Mouse (Mus musculus): ENCODE results near the gene Mndal. TPM values are rescaled to one million over a fixed set of nuclear protein-coding genes. Genes with fewer than 3 reads are reported as not detected.
"Not testable (repeated sequence)": the region's sequence is repeated elsewhere in the genome, so short reads cannot be mapped to it uniquely, and the experiment has no call there.

The Mndal gene
- polyA plus RNA-seq (2016; fragmentation: Nextera tagmentation; extraction: Ambion mirVana) = 0.77 and 4.1 TPM in 2 replicates

- H3K27ac ChIP-seq; H3K36me3 ChIP-seq; DNase-seq (ENCODE audit: low spot score); H3K4me1 ChIP-seq; H3K27me3 ChIP-seq (ENCODE audit: insufficient read depth, poor library complexity, severe bottlenecking); H3K4me3 ChIP-seq; H3K9me3 ChIP-seq: not testable (repeated sequence)
- 79% methylated on average over 3 of the region's 3 CpGs for WGBS
Observed at GRCm38 (mm10) chr1:173941924-173942779, at the start of gene Mndal, which contains the start of gene Ifi203. TSS of gene Mndal (minus strand) at chr1:173942491. TSS of gene Ifi203 (minus strand) at chr1:173942672.

GRCm38 (mm10) chr1:173982694-173983305 is 40.5 kb upstream of the Mndal start, which contains the start of gene Ifi202b:
TSS of gene Ifi202b (minus strand) at chr1:173982744.
- not testable (repeated sequence) for H3K4me3 ChIP-seq; H3K9me3 ChIP-seq; H3K27ac ChIP-seq; H3K27me3 ChIP-seq (ENCODE audit: insufficient read depth, poor library complexity, severe bottlenecking); DNase-seq (ENCODE audit: low spot score); H3K36me3 ChIP-seq; H3K4me1 ChIP-seq
- WGBS = 82% methylated on average over 6 of the region's 6 CpGs

DNA sequence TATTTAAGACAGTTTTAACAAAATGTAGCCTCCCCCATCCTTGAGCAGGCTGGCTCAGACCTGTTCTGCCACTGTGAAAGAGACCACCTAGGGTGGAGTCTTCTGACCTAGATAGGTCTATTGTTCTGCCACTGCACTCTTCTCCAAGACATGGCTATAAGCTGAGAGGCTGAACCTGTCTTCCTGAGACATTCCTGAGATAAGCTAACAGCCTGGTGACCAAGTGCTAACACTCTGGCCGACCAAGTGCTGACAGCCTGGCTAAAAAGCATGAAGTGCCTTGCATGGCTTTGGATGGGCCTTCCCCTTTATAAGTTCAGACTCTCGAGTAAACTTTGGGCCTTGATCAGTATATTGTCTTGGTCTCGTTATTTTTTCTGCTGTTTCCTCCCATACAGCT is 38.7 kb upstream of the Mndal start:
- 7% methylated on average over 3 of the region's 3 CpGs for WGBS
- DNase-seq (ENCODE audit: low spot score) = peak; percentile 78
- not testable (repeated sequence) for H3K4me3 ChIP-seq; H3K27me3 ChIP-seq (ENCODE audit: insufficient read depth, poor library complexity, severe bottlenecking); H3K9me3 ChIP-seq; H3K27ac ChIP-seq; H3K4me1 ChIP-seq; H3K36me3 ChIP-seq

DNA sequence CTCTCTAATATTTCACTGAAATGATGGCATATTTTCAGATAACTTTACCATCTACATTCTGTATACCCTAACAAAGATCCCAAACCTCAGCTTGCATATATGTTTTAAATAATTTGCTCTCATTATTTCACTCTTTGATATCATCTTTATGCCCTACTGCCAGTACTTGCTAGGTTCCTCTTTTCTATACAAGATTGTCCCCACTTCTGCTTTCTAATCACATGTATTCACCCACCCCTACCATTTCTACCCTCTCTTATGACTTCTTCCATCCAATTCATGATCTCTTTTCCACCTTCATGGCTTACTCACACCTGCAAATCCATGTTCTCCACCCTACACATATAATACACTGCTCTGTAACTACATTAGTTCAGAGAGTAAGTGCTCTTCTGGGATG is 35.3 kb upstream of the Mndal start:
- Histone ChIP-seq H3K27me3 (ENCODE audit: insufficient read depth, poor library complexity, severe bottlenecking) (no peaks in the 10 kb centered on the region), H3K36me3 (no peaks in the 10 kb centered on the region), H3K27ac (no peak overlapping the region), H3K4me3 (no peak overlapping the region), H3K9me3 (no peaks in the 10 kb centered on the region), H3K4me1 (no peaks in the 10 kb centered on the region)
- no peak for DNase-seq (ENCODE audit: low spot score)

DNA sequence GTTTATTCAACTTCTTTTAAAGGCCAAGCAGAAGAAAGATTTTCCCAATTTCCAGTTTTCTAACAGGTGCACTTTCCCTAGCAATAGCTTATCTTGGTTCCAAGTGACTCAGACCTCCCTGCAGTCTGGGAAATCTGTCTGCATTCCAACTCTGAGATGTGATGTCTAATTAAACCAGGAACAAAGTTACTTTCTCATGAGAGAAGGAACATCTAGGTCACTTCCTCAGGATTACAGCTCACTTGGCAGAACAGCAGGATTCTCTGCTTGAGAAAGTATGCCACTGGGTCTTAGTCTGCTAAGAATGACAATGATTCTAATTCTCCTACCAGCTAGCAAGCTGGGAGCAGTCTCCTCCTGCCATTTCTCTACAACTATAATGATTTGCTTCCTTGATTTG is 30.8 kb upstream of the Mndal start:
- Histone ChIP-seq H3K4me3 (no peak overlapping the region), H3K27me3 (ENCODE audit: insufficient read depth, poor library complexity, severe bottlenecking) (no peaks in the 10 kb centered on the region), H3K36me3 (no peaks in the 10 kb centered on the region), H3K9me3 (no peaks in the 10 kb centered on the region), H3K27ac (no peak overlapping the region), H3K4me1 (no peaks in the 10 kb centered on the region)
- DNase-seq (ENCODE audit: low spot score) = no peak

DNA sequence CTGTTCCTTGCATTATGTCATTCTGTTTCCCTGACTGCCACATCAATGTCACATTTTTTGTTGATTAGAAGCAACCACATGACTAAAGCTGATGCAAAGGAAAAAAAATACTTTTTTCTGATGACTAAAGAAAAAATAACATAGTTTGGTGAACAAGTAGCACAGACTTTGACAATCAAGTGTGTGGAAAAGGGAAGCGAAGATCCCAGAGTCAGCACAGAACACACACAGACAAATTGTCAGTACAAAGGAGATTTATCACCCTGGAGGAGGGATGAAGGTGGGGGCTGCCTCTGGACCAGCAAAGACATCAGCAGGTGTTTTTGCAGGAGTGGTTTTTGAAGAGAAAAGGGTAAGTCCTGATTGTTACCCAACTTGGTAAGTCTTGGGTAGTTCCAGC is 19.2 kb upstream of the Mndal start:
- H3K9me3 ChIP-seq; H3K4me3 ChIP-seq; H3K36me3 ChIP-seq; H3K4me1 ChIP-seq; DNase-seq (ENCODE audit: low spot score); H3K27ac ChIP-seq; H3K27me3 ChIP-seq (ENCODE audit: insufficient read depth, poor library complexity, severe bottlenecking): not testable (repeated sequence)
- WGBS = 75% methylated on average over 1 of the region's 1 CpGs

- not testable (repeated sequence) for DNase-seq (ENCODE audit: low spot score); H3K9me3 ChIP-seq; H3K4me1 ChIP-seq; H3K4me3 ChIP-seq; H3K27ac ChIP-seq; H3K27me3 ChIP-seq (ENCODE audit: insufficient read depth, poor library complexity, severe bottlenecking); H3K36me3 ChIP-seq
- 69% methylated on average over 3 of the region's 3 CpGs for WGBS
Observed at GRCm38 (mm10) chr1:173959998-173960397, 17.7 kb upstream of the Mndal start.

GRCm38 (mm10) chr1:173955839-173956527 is 13.7 kb upstream of the Mndal start:
- H3K4me3 ChIP-seq; H3K36me3 ChIP-seq; DNase-seq (ENCODE audit: low spot score); H3K27ac ChIP-seq; H3K27me3 ChIP-seq (ENCODE audit: insufficient read depth, poor library complexity, severe bottlenecking); H3K9me3 ChIP-seq; H3K4me1 ChIP-seq: not testable (repeated sequence)
- 72% methylated on average over 3 of the region's 3 CpGs for WGBS

DNA sequence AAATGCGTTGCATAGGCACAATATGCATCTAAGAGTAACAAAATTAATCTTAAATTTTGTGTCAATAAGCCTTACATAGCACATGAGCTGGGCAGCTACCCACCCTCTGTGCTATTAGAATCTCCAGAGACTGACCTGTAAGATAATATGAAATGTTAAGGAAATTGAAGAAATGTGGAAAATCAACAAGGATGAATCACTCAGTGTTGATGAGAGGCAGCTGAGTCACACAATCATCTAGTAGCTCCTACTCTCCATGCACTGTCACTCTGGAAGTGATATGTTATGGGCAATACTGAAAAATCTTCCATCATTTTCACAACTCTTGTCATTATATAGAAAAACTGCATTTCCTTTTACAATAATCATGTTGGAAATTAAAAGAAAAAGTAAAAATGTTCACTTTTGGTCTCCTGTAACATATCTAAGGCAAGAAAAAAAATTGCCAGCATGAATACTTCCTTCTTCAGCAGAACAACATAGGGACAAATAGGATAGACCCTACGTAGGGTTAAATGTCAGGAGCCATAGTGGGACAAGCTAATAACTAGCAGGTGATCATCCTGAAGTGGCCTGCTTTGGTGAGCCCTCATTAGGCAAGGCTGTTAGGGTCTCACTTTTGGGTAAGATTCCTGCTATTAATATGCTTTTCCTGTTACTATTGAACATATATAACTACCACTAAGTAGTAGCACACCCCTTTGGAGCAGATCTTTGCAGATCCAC is 12.9 kb upstream of the Mndal start:
- Histone ChIP-seq H3K4me3 (no peak overlapping the region), H3K27me3 (ENCODE audit: insufficient read depth, poor library complexity, severe bottlenecking) (no peaks in the 10 kb centered on the region), H3K36me3 (no peaks in the 10 kb centered on the region), H3K4me1 (no peaks in the 10 kb centered on the region), H3K9me3 (no peaks in the 10 kb centered on the region), H3K27ac (no peak overlapping the region)
- 83% methylated on average over 2 of the region's 2 CpGs for WGBS
- no peak for DNase-seq (ENCODE audit: low spot score)

GRCm38 (mm10) chr1:173953563-173953962 is 11.3 kb upstream of the Mndal start:
- WGBS = 76% methylated on average over 1 of the region's 1 CpGs

GRCm38 (mm10) chr1:173949044-173949443 is 6.8 kb upstream of the Mndal start:
- 58% methylated on average over 2 of the region's 2 CpGs for WGBS
- H3K27me3 ChIP-seq (ENCODE audit: insufficient read depth, poor library complexity, severe bottlenecking); DNase-seq (ENCODE audit: low spot score); H3K27ac ChIP-seq; H3K9me3 ChIP-seq; H3K4me3 ChIP-seq; H3K4me1 ChIP-seq; H3K36me3 ChIP-seq: not testable (repeated sequence)

More at GRCm38 (mm10) chr1:173953563-173953962, 11.3 kb upstream of the Mndal start:
- Histone ChIP-seq H3K27ac (no peak overlapping the region), H3K4me1 (no peaks in the 10 kb centered on the region), H3K36me3 (no peaks in the 10 kb centered on the region), H3K4me3 (no peak overlapping the region), H3K27me3 (ENCODE audit: insufficient read depth, poor library complexity, severe bottlenecking) (no peaks in the 10 kb centered on the region), H3K9me3 (no peaks in the 10 kb centered on the region)
- no peak for DNase-seq (ENCODE audit: low spot score)

DNA sequence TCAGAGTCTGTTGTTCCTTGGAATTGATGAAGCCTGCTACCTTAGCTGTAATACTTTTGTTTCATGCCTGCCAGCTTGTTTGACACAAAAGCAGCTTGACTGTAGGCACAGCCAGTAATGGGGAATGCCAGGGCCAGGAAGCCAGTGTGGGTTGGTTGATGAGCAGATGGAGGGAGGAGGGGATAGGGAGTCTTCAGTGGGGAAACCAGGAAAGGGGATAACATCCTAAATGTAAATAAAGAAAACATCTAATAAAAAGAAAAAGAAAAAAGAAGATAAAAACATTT is 432 bp upstream of the Mndal start:
- not testable (repeated sequence) for H3K27ac ChIP-seq; H3K9me3 ChIP-seq; H3K4me3 ChIP-seq; H3K4me1 ChIP-seq; DNase-seq (ENCODE audit: low spot score); H3K36me3 ChIP-seq; H3K27me3 ChIP-seq (ENCODE audit: insufficient read depth, poor library complexity, severe bottlenecking)

- H3K36me3 ChIP-seq, H3K4me3 ChIP-seq, H3K27ac ChIP-seq: not testable (repeated sequence)
Observed at GRCm38 (mm10) chr1:173941522-173941921, 769 bp downstream of the Mndal start.

More at GRCm38 (mm10) chr1:173941522-173941921, 769 bp downstream of the Mndal start:
- WGBS = 93% methylated on average over 2 of the region's 2 CpGs
- not testable (repeated sequence) for DNase-seq (ENCODE audit: low spot score); H3K9me3 ChIP-seq; H3K27me3 ChIP-seq (ENCODE audit: insufficient read depth, poor library complexity, severe bottlenecking); H3K4me1 ChIP-seq
